Mouse (Mus musculus) testis, adult 2 months (tissue): ENCODE results near the gene Nr4a3. TPM values are rescaled to one million over a fixed set of nuclear protein-coding genes. Genes with fewer than 3 reads are reported as not detected.

Experiments
- H3K27ac ChIP-seq: fragments of 200-500 bp; 2 replicates; pipeline ENCODE4 v1.5.1; 2012; ENCODE audit warnings: low read depth, low read length; ENCODE audit not compliant: control insufficient read depth, insufficient read depth
- H3K27me3 ChIP-seq: fragments of 200-500 bp; 2 replicates; pipeline ENCODE4 v1.6.1; 2012; ENCODE audit warnings: mild to moderate bottlenecking, low read length, moderate library complexity; ENCODE audit not compliant: control insufficient read depth, insufficient read depth
- H3K36me3 ChIP-seq: fragments of 200-500 bp; 2 replicates; pipeline ENCODE4 v1.6.1; 2012; ENCODE audit warnings: mild to moderate bottlenecking, low read length; ENCODE audit not compliant: control insufficient read depth, insufficient read depth
- H3K4me1 ChIP-seq: fragments of 200-500 bp; 2 replicates; pipeline ENCODE4 v1.6.1; 2012; ENCODE audit warnings: low read length; ENCODE audit not compliant: control insufficient read depth, insufficient read depth
- H3K4me3 ChIP-seq: fragments of 200-500 bp; 2 replicates; pipeline ENCODE4 v1.5.1; 2012; ENCODE audit warnings: low read depth, mild to moderate bottlenecking, low read length, moderate library complexity, mixed read lengths; ENCODE audit not compliant: control insufficient read depth
- CTCF ChIP-seq: fragments of 200-500 bp; IDR thresholded peaks from 2 replicates; pipeline ENCODE4 v1.5.1; 2012; ENCODE audit warnings: low read depth, mild to moderate bottlenecking, inconsistent platforms, low read length, moderate library complexity; ENCODE audit not compliant: control insufficient read depth, insufficient read depth, insufficient replicate concordance
- POLR2A ChIP-seq: fragments of 200-500 bp; IDR thresholded peaks from 2 replicates; pipeline ENCODE4 v1.6.1; 2012; ENCODE audit warnings: low read depth, mild to moderate bottlenecking, inconsistent platforms, low read length, moderate library complexity; ENCODE audit not compliant: control insufficient read depth
- polyA plus RNA-seq: library from polyadenylated mRNA; depleted of rRNA; stranded (reverse); fragments of >200 nt; gene quantifications from 2 replicates; pipeline ENCODE4 v1.2.3, GENCODE M21; 2012

Nr4a3 gene
- polyA plus RNA-seq, 1 experiment = 4.0 TPM

GRCm38 (mm10) chr4:48051086-48051673, 6.2 kb downstream of the Nr4a3 start:
- Histone ChIP-seq H3K36me3 (no peaks in the 10 kb centered on the region), H3K27me3 (no peaks in the 10 kb centered on the region; the same call in none of the 2 replicates), H3K4me3 (peak overlapping the region; percentile 58), H3K4me1 (peaks cover 20% of the 10 kb centered on the region), H3K27ac (no peak overlapping the region)
- TF ChIP-seq CTCF (no peak), POLR2A (no peak)

GRCm38 (mm10) chr4:48051674-48052121, 6.7 kb downstream of the Nr4a3 start:
- H3K27ac ChIP-seq = no peak overlapping the region
- H3K4me1 ChIP-seq = peaks cover 19% of the 10 kb centered on the region
- H3K27me3 ChIP-seq = no peaks in the 10 kb centered on the region; the same call in none of the 2 replicates

GRCm38 (mm10) chr4:48061716-48062115, 16.8 kb downstream of the Nr4a3 start:
- Histone ChIP-seq H3K27ac (no peak overlapping the region), H3K27me3 (no peaks in the 10 kb centered on the region)
- no peak for TF ChIP-seq CTCF
- no peak for TF ChIP-seq POLR2A

More at GRCm38 (mm10) chr4:48051674-48052121, 6.7 kb downstream of the Nr4a3 start:
- Histone ChIP-seq H3K4me3 (peak overlapping the region; percentile 58), H3K36me3 (no peaks in the 10 kb centered on the region)
- TF ChIP-seq CTCF = no peak
- no peak for TF ChIP-seq POLR2A

GRCm38 (mm10) chr4:48064311-48064710, 19.4 kb downstream of the Nr4a3 start:
- no peak overlapping the region for H3K4me3 ChIP-seq
- H3K27me3 ChIP-seq = no peaks in the 10 kb centered on the region
- no peaks in the 10 kb centered on the region for H3K4me1 ChIP-seq
- H3K36me3 ChIP-seq = no peaks in the 10 kb centered on the region
- TF ChIP-seq POLR2A (no peak), CTCF (no peak)
- no peak overlapping the region for H3K27ac ChIP-seq

More at GRCm38 (mm10) chr4:48061716-48062115, 16.8 kb downstream of the Nr4a3 start:
- no peak overlapping the region for H3K4me3 ChIP-seq
- H3K36me3 ChIP-seq = no peaks in the 10 kb centered on the region
- no peaks in the 10 kb centered on the region for H3K4me1 ChIP-seq

GRCm38 (mm10) chr4:48066676-48067075, 21.7 kb downstream of the Nr4a3 start:
- Histone ChIP-seq H3K27ac (no peak overlapping the region), H3K4me3 (no peak overlapping the region), H3K4me1 (no peaks in the 10 kb centered on the region), H3K36me3 (no peaks in the 10 kb centered on the region), H3K27me3 (no peaks in the 10 kb centered on the region)
- TF ChIP-seq POLR2A (no peak), CTCF (no peak)

GRCm38 (mm10) chr4:48069111-48069510, 24.2 kb downstream of the Nr4a3 start:
- Histone ChIP-seq H3K4me1 (no peaks in the 10 kb centered on the region), H3K36me3 (no peaks in the 10 kb centered on the region), H3K27ac (no peak overlapping the region), H3K27me3 (no peaks in the 10 kb centered on the region), H3K4me3 (no peak overlapping the region)
- TF ChIP-seq POLR2A = no peak
- no peak for TF ChIP-seq CTCF

- no peak overlapping the region for H3K27ac ChIP-seq
- TF ChIP-seq CTCF = no peak
- TF ChIP-seq POLR2A = no peak
These were observed 27.1 kb downstream of the Nr4a3 start for GRCm38 (mm10) chr4:48072006-48072405.

More at GRCm38 (mm10) chr4:48072006-48072405, 27.1 kb downstream of the Nr4a3 start:
- Histone ChIP-seq H3K36me3 (no peaks in the 10 kb centered on the region), H3K27me3 (no peaks in the 10 kb centered on the region), H3K4me3 (no peak overlapping the region), H3K4me1 (no peaks in the 10 kb centered on the region)
